29 mouse cellular contexts compared by ENCODE assay signal in the genomic region with DNA sequence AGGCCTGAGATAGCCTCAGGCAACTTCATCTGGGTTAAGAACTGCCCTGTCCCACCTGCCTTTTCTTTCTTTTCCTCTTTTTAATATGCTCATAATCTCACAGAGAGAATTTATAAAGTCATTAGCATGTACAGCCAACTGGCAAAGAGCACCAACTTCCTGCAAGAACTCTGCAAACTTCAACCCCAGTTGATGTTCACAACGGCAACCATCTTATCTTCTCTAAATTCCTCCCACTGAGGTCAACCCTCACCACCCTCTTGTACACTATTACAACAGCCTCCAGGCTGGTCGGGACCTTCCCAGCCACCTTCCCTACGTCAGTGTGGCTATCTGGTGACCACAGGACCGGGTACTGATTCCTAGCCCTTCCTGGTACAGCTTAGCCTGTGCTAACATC. TPM values are rescaled to one million over a fixed set of nuclear protein-coding genes. Genes with fewer than 3 reads are reported as not detected.
DNase-seq lines count a peak whose midpoint lies in the region; ATAC-seq and TF ChIP-seq lines count a peak whose summit lies in the region.
"Had no signal": no experiment of that assay in that cellular context is flagged by ENCODE, and none has a peak within 500 bp of the region (broad histone marks: within the 10 kb centered on the region; RNA-seq: fewer than 3 reads in every experiment).

No protein-coding gene starts in this region.

- H3K4me2 ChIP-seq in liver, embryonic 13.5 days, result no peak overlapping the region
- H3K4me2 ChIP-seq: embryonic facial prominence, embryonic 12.5 days; embryonic facial prominence, embryonic 15.5 days; heart, embryonic 12.5 days; heart, embryonic 15.5 days; hindbrain, embryonic 13.5 days had no signal

- no peaks in the 10 kb centered on the region for H3K36me3 ChIP-seq in liver, embryonic 13.5 days
- H3K36me3 ChIP-seq in MEL (ENCODE audit: control insufficient read depth in 1 of 2, insufficient read depth in 2 of 2, low read length in 2 of 2), result peaks cover 0 to 31% of the 10 kb centered on the region in 2 experiments; a peak in 2 of 4 replicates
- H3K36me3 ChIP-seq: embryonic facial prominence, embryonic 12.5 days; embryonic facial prominence, embryonic 15.5 days; G1E; heart, embryonic 12.5 days; heart, embryonic 15.5 days; hindbrain, embryonic 10.5 days; hindbrain, embryonic 13.5 days had no signal

- DNase-seq in liver, embryonic 13.5 days, result no peak
- DNase-seq in liver, result no peak
- peak; percentile 65 for DNase-seq in MEL (ENCODE audit: low read depth, low spot score)
- DNase-seq in yolk sac, embryonic 10.5 days (ENCODE audit: low spot score), result no peak
- no peak for DNase-seq in adrenal gland, postnatal 10 days
- DNase-seq in layer of hippocampus, adult 18-20 months (ENCODE audit: low spot score in 2 of 2), result no peak
- DNase-seq: adrenal gland, adult 2 months; adrenal gland, postnatal 36 days; cerebellum, adult 18-20 months; cerebellum, adult 9-10 months; cerebellum, postnatal 14 days; forebrain, postnatal 0 days; gastrocnemius, adult 2 months; gastrocnemius, postnatal 14 days; heart, adult 2 months; heart, postnatal 10 days; heart, postnatal 36 days had no signal

- peak; percentile 39 to 71; a peak in 3 of 4 replicates for TF ChIP-seq EP300 in MEL (IDR thresholded peaks at IDR 0.05; ENCODE audit: low read depth in 1 of 2, low read length in 2 of 2)

- 14% methylated on average over 4 of the region's 4 CpGs for WGBS in liver, embryonic 13.5 days (ENCODE audit: insufficient replicate concordance)

- TF ChIP-seq RAD21 in MEL (IDR thresholded peaks at IDR 0.05; ENCODE audit: low read depth, low read length), result no peak

- peak overlapping the region; percentile 34 for H3K27ac ChIP-seq in liver, embryonic 13.5 days
- H3K27ac ChIP-seq in MEL (ENCODE audit: control insufficient read depth, low read depth, low read length), result peak overlapping the region; percentile 89
- H3K27ac ChIP-seq: embryonic facial prominence, embryonic 12.5 days; embryonic facial prominence, embryonic 15.5 days; gastrocnemius, adult 2 months; heart, adult 2 months; heart, embryonic 15.5 days; hindbrain, embryonic 13.5 days; hindbrain, postnatal 0 days had no signal

- TF ChIP-seq POLR2A in MEL (IDR thresholded peaks at IDR 0.05; ENCODE audit: control insufficient read depth in 1 of 2, insufficient read depth in 1 of 2, low read depth in 1 of 2, low read length in 2 of 2, poor library complexity in 1 of 2), result no peak

- no peak overlapping the region for H3K4me3 ChIP-seq in liver, embryonic 13.5 days (replicated peaks)
- H3K4me3 ChIP-seq in MEL (ENCODE audit: control insufficient read depth in 1 of 2, insufficient read depth in 1 of 2, low read depth in 2 of 2, low read length in 2 of 2), result no peak overlapping the region
- H3K4me3 ChIP-seq: embryonic facial prominence, embryonic 12.5 days; embryonic facial prominence, embryonic 15.5 days; gastrocnemius, adult 2 months; heart, adult 2 months; heart, embryonic 12.5 days; heart, embryonic 15.5 days; hindbrain, embryonic 10.5 days; hindbrain, embryonic 13.5 days had no signal

- H3K9ac ChIP-seq in liver, embryonic 13.5 days, result no peak overlapping the region
- peak overlapping the region; percentile 28 for H3K9ac ChIP-seq in MEL (ENCODE audit: control insufficient read depth, low read depth, low read length, poor library complexity, severe bottlenecking)
- H3K9ac ChIP-seq: embryonic facial prominence, embryonic 12.5 days; embryonic facial prominence, embryonic 15.5 days; forebrain, postnatal 0 days; heart, embryonic 12.5 days; heart, embryonic 15.5 days; hindbrain, embryonic 13.5 days had no signal

- H3K27me3 ChIP-seq in liver, embryonic 13.5 days, result no peaks in the 10 kb centered on the region
- H3K27me3 ChIP-seq in MEL (ENCODE audit: control insufficient read depth in 1 of 2, insufficient read depth in 2 of 2, low read length in 2 of 2), result no peaks in the 10 kb centered on the region
- H3K27me3 ChIP-seq: heart, embryonic 12.5 days; heart, embryonic 15.5 days; hindbrain, embryonic 13.5 days had no signal

- ATAC-seq in liver, embryonic 13.5 days (ENCODE audit: low read depth), result no peak
- ATAC-seq in megakaryocyte, adult 5-6 weeks (ENCODE audit: poor library complexity, severe bottlenecking), result peak; percentile 16; the same call in 1 of the 2 replicates
- ATAC-seq: forebrain, embryonic 14.5 days; forebrain, postnatal 0 days; hindbrain, postnatal 0 days; inflammation-experienced regulatory T-cells, adult 6 months; intestine, embryonic 16.5 days had no signal

- peaks cover 72% of the 10 kb centered on the region for H3K4me1 ChIP-seq in liver, embryonic 13.5 days (replicated peaks)
- peaks cover 19 to 51% of the 10 kb centered on the region in 2 experiments for H3K4me1 ChIP-seq in MEL (ENCODE audit: control insufficient read depth in 1 of 2, insufficient read depth in 2 of 2, low read length in 2 of 2)

- H3K9me3 ChIP-seq in liver, embryonic 13.5 days (replicated peaks), result no peaks in the 10 kb centered on the region
- H3K9me3 ChIP-seq in MEL (replicated peaks; ENCODE audit: insufficient read depth, low read length), result no peaks in the 10 kb centered on the region
- H3K9me3 ChIP-seq: embryonic facial prominence, embryonic 12.5 days; embryonic facial prominence, embryonic 15.5 days; G1E; heart, embryonic 12.5 days; heart, embryonic 15.5 days; hindbrain, embryonic 10.5 days; hindbrain, embryonic 13.5 days had no signal

- H3K79me2 ChIP-seq in MEL (ENCODE audit: control insufficient read depth, insufficient read depth, low read length, poor library complexity), result no peaks in the 10 kb centered on the region

- TF ChIP-seq CTCF in MEL (IDR thresholded peaks at IDR 0.05 in 2 of 3, conservative IDR thresholded peaks at IDR 0.05 in 1 of 3; ENCODE audit: control insufficient read depth in 1 of 3, insufficient read depth in 1 of 3, low read depth in 2 of 3, low read length in 3 of 3, poor library complexity in 1 of 3, severe bottlenecking in 1 of 3), result no peak

TF ChIP-seq in MEL, 35 proteins besides CTCF, POLR2A, EP300 and RAD21:
- TF ChIP-seq ZNF384 (IDR thresholded peaks at IDR 0.05; ENCODE audit: low read depth, low read length), result no peak
- 0 out of 2 replicates have a peak, but pooled peaks have one; percentile 6 for TF ChIP-seq MAZ (IDR thresholded peaks at IDR 0.05; ENCODE audit: low read depth, low read length)
- TF ChIP-seq GATA1 (IDR thresholded peaks at IDR 0.05; ENCODE audit: low read depth, low read length), result 0 out of 2 replicates have a peak, but pooled peaks have one; percentile 43
- peak; percentile 24; the same call in 1 of the 2 replicates for TF ChIP-seq TAL1 (IDR thresholded peaks at IDR 0.05; ENCODE audit: low read length)
- TF ChIP-seq TCF12 (IDR thresholded peaks at IDR 0.05; ENCODE audit: low read depth, low read length), result peak; percentile 48; the same call in 1 of the 2 replicates
- peak; percentile 16; the same call in 1 of the 2 replicates for TF ChIP-seq ETS1 (IDR thresholded peaks at IDR 0.05; ENCODE audit: low read depth, low read length)

RNA-seq across cellular contexts. Expression of gene Nol4l, which starts 27.5 kb away (rescaled TPM):
- 5.3 and 5.4 TPM in 2 replicates for polyA plus RNA-seq in liver, embryonic 13.5 days (2015; fragmentation: Nextera tagmentation; extraction: Ambion mirVana)
- 4.4 and 4.5 TPM in 2 replicates for total RNA-seq in MEL (2012; rRNA removed)
- 1 to 10 TPM in 1 of 2 experiments, not detected in 1; 7.1 TPM for polyA plus RNA-seq in MEL (2012; ENCODE audit: insufficient read depth in 1 of 2, insufficient read length in 2 of 2, low read depth in 1 of 2, low replicate concordance in 2 of 2, missing spikeins in 1 of 2)
- total RNA-seq in megakaryocyte, adult 5-6 weeks (2015), result 1.2 and 2.1 TPM in 2 replicates
- 0.20 and 0.62 TPM in 2 replicates for total RNA-seq in megakaryocyte, adult 5-6 weeks (2017)
- 10 to 100 TPM; 14.1 to 21.3 TPM for total RNA-seq in adrenal gland, postnatal 10 days (2021)
- 10 to 100 TPM; 46.5 to 48.1 TPM for total RNA-seq in layer of hippocampus, adult 18-20 months (2021)
